Comparison of ENCODE assay signal across 10 mouse cellular contexts in genomic region chr15:80615636-80616383, GRCm38 (mm10). TPM values are rescaled to one million over a fixed set of nuclear protein-coding genes. Genes with fewer than 3 reads are reported as not detected.
A peak's percentile ranks its signal among the peaks of the same experiment; 100 is the strongest.
DNase-seq lines count a peak whose midpoint lies in the region; ATAC-seq and TF ChIP-seq lines count a peak whose summit lies in the region.
"Had no signal": no experiment of that assay in that cellular context is flagged by ENCODE, and none has a peak within 500 bp of the region (broad histone marks: within the 10 kb centered on the region; RNA-seq: fewer than 3 reads in every experiment).

No protein-coding gene starts in this region.

- H3K27me3 ChIP-seq in kidney, embryonic 15.5 days = peaks cover 37% of the 10 kb centered on the region
- H3K27me3 ChIP-seq in embryonic facial prominence, embryonic 12.5 days = peaks cover 14% of the 10 kb centered on the region
- H3K27me3 ChIP-seq in limb, embryonic 10.5 days (ENCODE audit: low read depth, poor library complexity, severe bottlenecking) = peaks cover 57% of the 10 kb centered on the region
- H3K27me3 ChIP-seq in thymus, adult 2 months (ENCODE audit: control insufficient read depth, insufficient read depth, low read length) = no peaks in the 10 kb centered on the region
- H3K27me3 ChIP-seq in kidney, embryonic 14.5 days (ENCODE audit: control insufficient read depth, insufficient read depth, low read length) = peaks cover 8% of the 10 kb centered on the region

- 0 out of 2 replicates have a peak overlapping the region, but pooled peaks have one; percentile 0 for H3K4me2 ChIP-seq in kidney, embryonic 15.5 days
- peak overlapping the region; percentile 2; the same call in 1 of the 2 replicates for H3K4me2 ChIP-seq in embryonic facial prominence, embryonic 12.5 days (replicated peaks)
- H3K4me2 ChIP-seq in kidney, embryonic 14.5 days (replicated peaks; ENCODE audit: low read depth, low read length) = no peak overlapping the region

- ATAC-seq in kidney, embryonic 15.5 days (replicated peaks; ENCODE audit: low FRiP score) = no peak
- no peak for ATAC-seq in embryonic facial prominence, embryonic 12.5 days (ENCODE audit: insufficient number of reproducible peaks, insufficient read depth, low FRiP score, low TSS enrichment)
- ATAC-seq in megakaryocyte-erythroid progenitor cell, adult 5-6 weeks (replicated peaks; ENCODE audit: low FRiP score, low TSS enrichment, poor library complexity, severe bottlenecking) = no peak
- ATAC-seq in kidney, embryonic 14.5 days (ENCODE audit: low FRiP score, low TSS enrichment) = no peak

- H3K27ac ChIP-seq in kidney, embryonic 15.5 days = no peak overlapping the region
- no peak overlapping the region for H3K27ac ChIP-seq in embryonic facial prominence, embryonic 12.5 days
- H3K27ac ChIP-seq in limb, embryonic 10.5 days = no peak overlapping the region
- H3K27ac ChIP-seq in thymus, adult 2 months (ENCODE audit: control insufficient read depth, insufficient read depth, low read length) = peak overlapping the region; percentile 98
- no peak overlapping the region for H3K27ac ChIP-seq in kidney, embryonic 14.5 days (ENCODE audit: low read depth, low read length)

- no peaks in the 10 kb centered on the region for H3K9me3 ChIP-seq in kidney, embryonic 15.5 days (replicated peaks)
- no peaks in the 10 kb centered on the region for H3K9me3 ChIP-seq in embryonic facial prominence, embryonic 12.5 days
- H3K9me3 ChIP-seq in limb, embryonic 10.5 days (replicated peaks) = no peaks in the 10 kb centered on the region
- no peaks in the 10 kb centered on the region for H3K9me3 ChIP-seq in kidney, embryonic 14.5 days (ENCODE audit: control insufficient read depth, low read length)
- H3K9me3 ChIP-seq: G1E had no signal

- H3K4me1 ChIP-seq in kidney, embryonic 15.5 days = peaks cover 28% of the 10 kb centered on the region
- H3K4me1 ChIP-seq in embryonic facial prominence, embryonic 12.5 days = peaks cover 19% of the 10 kb centered on the region
- H3K4me1 ChIP-seq in limb, embryonic 10.5 days = peaks cover 41% of the 10 kb centered on the region
- H3K4me1 ChIP-seq in thymus, adult 2 months (replicated peaks; ENCODE audit: control insufficient read depth, insufficient read depth, low read length) = peaks cover 56% of the 10 kb centered on the region
- peaks cover 10% of the 10 kb centered on the region for H3K4me1 ChIP-seq in kidney, embryonic 14.5 days (ENCODE audit: control insufficient read depth, insufficient read depth, low read length)

- H3K36me3 ChIP-seq in kidney, embryonic 15.5 days = no peaks in the 10 kb centered on the region
- H3K36me3 ChIP-seq in embryonic facial prominence, embryonic 12.5 days = no peaks in the 10 kb centered on the region
- H3K36me3 ChIP-seq in limb, embryonic 10.5 days = no peaks in the 10 kb centered on the region
- H3K36me3 ChIP-seq in thymus, adult 2 months (ENCODE audit: control insufficient read depth, insufficient read depth, low read length) = 0 out of 2 replicates have a peak, but pooled peaks cover 5% of the 10 kb centered on the region
- no peaks in the 10 kb centered on the region for H3K36me3 ChIP-seq in kidney, embryonic 14.5 days (ENCODE audit: control insufficient read depth, insufficient read depth, low read length)
- H3K36me3 ChIP-seq: G1E had no signal

- no peak for DNase-seq in kidney, adult 8-10 months
- peak; percentile 49 for DNase-seq in limb, embryonic 10.5 days (ENCODE audit: low spot score)
- peak; percentile 75 for DNase-seq in thymus, adult 2 months
- no peak for DNase-seq in right cerebral cortex, postnatal 36 days (ENCODE audit: low spot score in 2 of 2)

- no peak for TF ChIP-seq POLR2A in thymus, adult 2 months (IDR thresholded peaks at IDR 0.05; ENCODE audit: control insufficient read depth, extremely low read depth, insufficient read depth, low read length, poor library complexity)

- TF ChIP-seq CTCF in thymus, adult 2 months (IDR thresholded peaks at IDR 0.05; ENCODE audit: borderline replicate concordance, control insufficient read depth, extremely low read depth, insufficient read depth, low read length, poor library complexity) = no peak

- H3K9ac ChIP-seq in kidney, embryonic 15.5 days = no peak overlapping the region
- no peak overlapping the region for H3K9ac ChIP-seq in embryonic facial prominence, embryonic 12.5 days
- H3K9ac ChIP-seq in kidney, embryonic 14.5 days (ENCODE audit: low read depth, low read length) = no peak overlapping the region

- H3K4me3 ChIP-seq in kidney, embryonic 15.5 days (replicated peaks) = no peak overlapping the region
- no peak overlapping the region for H3K4me3 ChIP-seq in embryonic facial prominence, embryonic 12.5 days
- H3K4me3 ChIP-seq in limb, embryonic 10.5 days = peak overlapping the region; percentile 21
- H3K4me3 ChIP-seq in thymus, adult 2 months (ENCODE audit: control insufficient read depth, insufficient read depth, low read length) = peak overlapping the region; percentile 1; the same call in 1 of the 2 replicates
- H3K4me3 ChIP-seq in kidney, embryonic 14.5 days (ENCODE audit: low read length) = no peak overlapping the region

- 7% methylated on average over 16 of the region's 17 CpGs for WGBS in kidney, embryonic 15.5 days
- WGBS in embryonic facial prominence, embryonic 12.5 days = 2% methylated on average over 16 of the region's 17 CpGs
- WGBS in limb, embryonic 10.5 days = 5% methylated on average over 17 of the region's 17 CpGs
- 4% methylated on average over 17 of the region's 17 CpGs for WGBS in thymus, adult 2 months
- 6% methylated on average over 17 of the region's 17 CpGs for WGBS in kidney, embryonic 14.5 days

RNA-seq across cellular contexts. Expression of gene Grap2, which starts 43.4 kb away (rescaled TPM):
- 0.51 and 1.4 TPM in 2 replicates for polyA plus RNA-seq in kidney, embryonic 15.5 days (2015; fragmentation: Nextera tagmentation; extraction: Ambion mirVana)
- 3.0 and 4.0 TPM in 2 replicates for polyA plus RNA-seq in embryonic facial prominence, embryonic 12.5 days (2016; fragmentation: Nextera tagmentation; extraction: Ambion mirVana)
- polyA plus RNA-seq in limb, embryonic 10.5 days (2016; fragmentation: Nextera tagmentation; extraction: Ambion mirVana) = 0.45 and 1.3 TPM in 2 replicates
- polyA plus RNA-seq in thymus, adult 2 months (2012; rRNA removed) = 139 and 162 TPM in 2 replicates
- total RNA-seq in megakaryocyte-erythroid progenitor cell, adult 5-6 weeks (2014; fragmentation: Nextera tagmentation) = 2.0 and 7.1 TPM in 2 replicates
- 1.1 and 7.0 TPM in 2 replicates for total RNA-seq in megakaryocyte-erythroid progenitor cell, adult 5-6 weeks (2017)
- 0.84 and 1.3 TPM in 2 replicates for polyA plus RNA-seq in kidney, embryonic 14.5 days (2014; fragmentation: Nextera tagmentation; extraction: Ambion mirVana)

RNA-seq across cellular contexts. Expression of gene Enthd1, which starts 50.9 kb away (rescaled TPM):
- not detected in 2 replicates for polyA plus RNA-seq in kidney, embryonic 15.5 days (2015; fragmentation: Nextera tagmentation; extraction: Ambion mirVana)
- not detected in 2 replicates for polyA plus RNA-seq in embryonic facial prominence, embryonic 12.5 days (2016; fragmentation: Nextera tagmentation; extraction: Ambion mirVana)
- not detected in 2 replicates for polyA plus RNA-seq in limb, embryonic 10.5 days (2016; fragmentation: Nextera tagmentation; extraction: Ambion mirVana)
- 0.09 TPM in 2 replicates for polyA plus RNA-seq in thymus, adult 2 months (2012; rRNA removed)
- not detected in 2 replicates for total RNA-seq in megakaryocyte-erythroid progenitor cell, adult 5-6 weeks (2014; fragmentation: Nextera tagmentation)
- total RNA-seq in megakaryocyte-erythroid progenitor cell, adult 5-6 weeks (2017) = not detected in 2 replicates
- polyA plus RNA-seq in kidney, embryonic 14.5 days (2014; fragmentation: Nextera tagmentation; extraction: Ambion mirVana) = not detected in 2 replicates
- total RNA-seq: layer of hippocampus, postnatal 14 days had no signal
- polyA plus RNA-seq: G1E had no signal

RNA-seq across cellular contexts. Expression of gene Fam83f, which starts 55.8 kb away (rescaled TPM):
- 3.8 and 4.1 TPM in 2 replicates for polyA plus RNA-seq in kidney, embryonic 15.5 days (2015; fragmentation: Nextera tagmentation; extraction: Ambion mirVana)
- polyA plus RNA-seq in embryonic facial prominence, embryonic 12.5 days (2016; fragmentation: Nextera tagmentation; extraction: Ambion mirVana) = 2.6 and 3.0 TPM in 2 replicates
- 0.98 and 1.2 TPM in 2 replicates for polyA plus RNA-seq in limb, embryonic 10.5 days (2016; fragmentation: Nextera tagmentation; extraction: Ambion mirVana)
- 3.5 and 5.4 TPM in 2 replicates for polyA plus RNA-seq in thymus, adult 2 months (2012; rRNA removed)
- total RNA-seq in megakaryocyte-erythroid progenitor cell, adult 5-6 weeks (2014; fragmentation: Nextera tagmentation) = not detected in 2 replicates
- total RNA-seq in megakaryocyte-erythroid progenitor cell, adult 5-6 weeks (2017) = not detected in 2 replicates
- polyA plus RNA-seq in kidney, embryonic 14.5 days (2014; fragmentation: Nextera tagmentation; extraction: Ambion mirVana) = 1.4 and 2.9 TPM in 2 replicates
- polyA plus RNA-seq: G1E had no signal

Comparison
In these comparisons a context has a peak if more than half of its experiments do, and no peak if none do; other contexts are left out.
1. H3K4me3 ChIP-seq: peak in limb, embryonic 10.5 days (single experiment) and thymus, adult 2 months (single experiment); none in kidney, embryonic 15.5 days (single experiment), embryonic facial prominence, embryonic 12.5 days (single experiment) and kidney, embryonic 14.5 days (single experiment).
2. DNase-seq: peak in limb, embryonic 10.5 days (single experiment) and thymus, adult 2 months (single experiment); none in kidney, adult 8-10 months (0 of 2) and right cerebral cortex, postnatal 36 days (0 of 2).
3. RNA of gene Grap2, which starts 43.4 kb away (polyA plus RNA-seq): 139 to 162 TPM in thymus, adult 2 months; 3.0 to 4.0 TPM in embryonic facial prominence, embryonic 12.5 days, 0.51 to 1.4 TPM in kidney, embryonic 15.5 days, 0.84 to 1.3 TPM in kidney, embryonic 14.5 days and 0.45 to 1.3 TPM in limb, embryonic 10.5 days; every median in the first group is over 10 times any median in the second.